Mouse (Mus musculus) neural tube, embryonic 14.5 days (tissue): ENCODE data around the gene Spdef. TPM values are rescaled to one million over a fixed set of nuclear protein-coding genes. Genes with fewer than 3 reads are reported as not detected.

Experiments
- ATAC-seq: fragments of 200-750 bp; cut with Nextera tagmentation; 2 replicates; pipeline ENCODE4 v1.8.0; 2017; ENCODE audit warnings: low read depth, mild to moderate bottlenecking, moderate TSS enrichment, moderate library complexity
- H3K27ac ChIP-seq: fragments of 300-500 bp; sonication (generic); 2 replicates; pipeline ENCODE4 v1.5.1; 2014; ENCODE audit warnings: low read depth, mild to moderate bottlenecking, control low read depth, low read length, moderate library complexity, mixed read lengths
- H3K27me3 ChIP-seq: fragments of 300-500 bp; sonication (generic); 2 replicates; pipeline ENCODE4 v1.6.1; 2014; ENCODE audit warnings: low read length; ENCODE audit not compliant: control insufficient read depth, insufficient read depth
- H3K36me3 ChIP-seq: fragments of 300-500 bp; sonication (generic); 2 replicates; pipeline ENCODE4 v1.6.1; 2014; ENCODE audit warnings: low read length, mixed read lengths; ENCODE audit not compliant: control insufficient read depth, insufficient read depth
- H3K4me1 ChIP-seq: fragments of 300-500 bp; sonication (generic); 2 replicates; pipeline ENCODE4 v1.6.1; 2014; ENCODE audit warnings: low read length; ENCODE audit not compliant: control insufficient read depth, insufficient read depth
- H3K4me2 ChIP-seq: fragments of 300-500 bp; sonication (generic); 2 replicates; pipeline ENCODE4 v1.6.1; 2014; ENCODE audit warnings: mild to moderate bottlenecking, low read depth, low read length, control low read depth
- H3K4me3 ChIP-seq: fragments of 300-500 bp; sonication (generic); 2 replicates; pipeline ENCODE4 v1.5.1; 2014; ENCODE audit warnings: low read depth, low read length, control low read depth, mixed read lengths
- H3K9ac ChIP-seq: fragments of 300-500 bp; sonication (generic); replicated peaks from 2 replicates; pipeline ENCODE4 v1.6.1; 2014; ENCODE audit warnings: low read depth, mild to moderate bottlenecking, control low read depth, low read length, mixed read lengths
- H3K9me3 ChIP-seq: fragments of 300-500 bp; sonication (generic); 2 replicates; pipeline ENCODE4 v1.6.1; 2016; ENCODE audit warnings: low read length; ENCODE audit not compliant: control insufficient read depth
- WGBS: fragments of 180-500 bp; shearing (Covaris S2); extraction: QIAGEN DNeasy Blood & Tissue Kit; methylation state at CpG from one replicate; pipeline ENCODE4 v1.1.7; 2014; 5-methylcytosine and 5-hydroxymethylcytosine counted together
- polyA plus RNA-seq: library from polyadenylated mRNA; unstranded; fragments of >200 nt; fragmentation: Nextera tagmentation; extraction: Ambion mirVana; gene quantifications from 2 replicates; pipeline ENCODE4 v1.2.1, GENCODE M21; 2014

Gene Spdef
- polyA plus RNA-seq, 1 experiment from 2014 or later = 1.3 TPM

- H3K27ac ChIP-seq = no peak overlapping the region
- H3K36me3 ChIP-seq = no peaks in the 10 kb centered on the region
- no peak overlapping the region for H3K9ac ChIP-seq
- H3K4me3 ChIP-seq = no peak overlapping the region
- no peak for ATAC-seq
- H3K4me1 ChIP-seq = peaks cover 15% of the 10 kb centered on the region
- no peaks in the 10 kb centered on the region for H3K27me3 ChIP-seq
- WGBS = 82% methylated on average over 5 of the region's 5 CpGs
- H3K9me3 ChIP-seq = no peaks in the 10 kb centered on the region
- no peak overlapping the region for H3K4me2 ChIP-seq
Observed at GRCm38 (mm10) chr17:27677756-27678155, 51.0 kb downstream of the Spdef start.

GRCm38 (mm10) chr17:27676270-27676669 lies 52.5 kb downstream of the Spdef start:
- H3K4me1 ChIP-seq = peaks cover 15% of the 10 kb centered on the region
- H3K27me3 ChIP-seq = no peaks in the 10 kb centered on the region

GRCm38 (mm10) chr17:27675453-27675852 lies 53.3 kb downstream of the Spdef start:
- Histone ChIP-seq H3K9me3 (no peaks in the 10 kb centered on the region), H3K36me3 (no peaks in the 10 kb centered on the region), H3K4me2 (no peak overlapping the region), H3K4me1 (peaks cover 15% of the 10 kb centered on the region), H3K9ac (no peak overlapping the region), H3K27ac (no peak overlapping the region), H3K4me3 (no peak overlapping the region), H3K27me3 (no peaks in the 10 kb centered on the region)
- WGBS = 66% methylated on average over 9 of the region's 9 CpGs
- no peak for ATAC-seq

More at GRCm38 (mm10) chr17:27676270-27676669, 52.5 kb downstream of the Spdef start:
- Histone ChIP-seq H3K27ac (no peak overlapping the region), H3K9ac (no peak overlapping the region), H3K4me3 (no peak overlapping the region), H3K36me3 (no peaks in the 10 kb centered on the region), H3K4me2 (no peak overlapping the region), H3K9me3 (no peaks in the 10 kb centered on the region)
- WGBS = 77% methylated on average over 7 of the region's 7 CpGs
- ATAC-seq = no peak

GRCm38 (mm10) chr17:27673945-27674344 lies 54.8 kb downstream of the Spdef start:
- ATAC-seq = no peak
- no peaks in the 10 kb centered on the region for H3K27me3 ChIP-seq
- no peak overlapping the region for H3K9ac ChIP-seq
- 41% methylated on average over 7 of the region's 7 CpGs for WGBS
- H3K4me2 ChIP-seq = no peak overlapping the region
- H3K27ac ChIP-seq = no peak overlapping the region
- H3K4me3 ChIP-seq = no peak overlapping the region
- H3K4me1 ChIP-seq = peaks cover 7% of the 10 kb centered on the region
- no peaks in the 10 kb centered on the region for H3K36me3 ChIP-seq
- H3K9me3 ChIP-seq = no peaks in the 10 kb centered on the region

- WGBS = 81% methylated on average over 6 of the region's 6 CpGs
- Histone ChIP-seq H3K27ac (no peak overlapping the region), H3K9me3 (no peaks in the 10 kb centered on the region), H3K4me2 (no peak overlapping the region), H3K4me3 (no peak overlapping the region), H3K27me3 (no peaks in the 10 kb centered on the region), H3K4me1 (no peaks in the 10 kb centered on the region), H3K9ac (no peak overlapping the region), H3K36me3 (no peaks in the 10 kb centered on the region)
- ATAC-seq = no peak
Observed at GRCm38 (mm10) chr17:27671720-27672119, 57.0 kb downstream of the Spdef start.

Other genes with a start within 250 kb of the Spdef start
- 7.4 and 9.1 TPM in 2 replicates for gene Grm4, start 207.6 kb downstream of the Spdef start, polyA plus RNA-seq
- 129 and 141 TPM in 2 replicates for gene Hmga1, start 172.5 kb downstream of the Spdef start, polyA plus RNA-seq
- gene AI413582, start 163.2 kb downstream of the Spdef start, polyA plus RNA-seq = 55.9 and 77.9 TPM in 2 replicates
- 74.8 and 125 TPM in 2 replicates for gene Nudt3, start 105.5 kb downstream of the Spdef start, polyA plus RNA-seq
- gene RPS10-NUDT3, start 93.7 kb downstream of the Spdef start, polyA plus RNA-seq = not detected in 2 replicates
- 510 and 518 TPM in 2 replicates for gene Rps10, start 92.3 kb downstream of the Spdef start, polyA plus RNA-seq
- 45.5 and 53.6 TPM in 2 replicates for gene Pacsin1, start 73.4 kb downstream of the Spdef start, polyA plus RNA-seq
- 10.0 and 11.0 TPM in 2 replicates for gene D17Wsu92e, start 91.7 kb upstream of the Spdef start, polyA plus RNA-seq
- 211 and 216 TPM in 2 replicates for gene Snrpc, start 109.2 kb upstream of the Spdef start, polyA plus RNA-seq
- 7.3 and 9.0 TPM in 2 replicates for gene Uhrf1bp1, start 127.5 kb upstream of the Spdef start, polyA plus RNA-seq
- 55.8 and 59.4 TPM in 2 replicates for gene Anks1, start 180.4 kb upstream of the Spdef start, polyA plus RNA-seq
- 56.8 and 60.3 TPM in 2 replicates for gene Taf11, start 180.9 kb upstream of the Spdef start, polyA plus RNA-seq